Mouse (Mus musculus) spleen, adult 2 months (tissue): ENCODE data around the gene Zfp626. TPM values are rescaled to one million over a fixed set of nuclear protein-coding genes. Genes with fewer than 3 reads are reported as not detected.
"Not testable (repeated sequence)": the region's sequence is repeated elsewhere in the genome, so short reads cannot be mapped to it uniquely, and the experiment has no call there.

Experiments used
- DNase-seq, 2 experiments: peaks; one replicate each; pipeline versions ENCODE4 v3.0.0 to v3.0.0-alpha.2; 2012 to 2021; ENCODE audit warnings: low spot score in 2 of 2, low read depth in 1 of 2
- H3K27ac ChIP-seq: fragments of 200-500 bp; 2 replicates; pipeline ENCODE4 v1.5.1; 2012; ENCODE audit warnings: low read length, inconsistent platforms; ENCODE audit not compliant: insufficient read depth
- H3K27me3 ChIP-seq: fragments of 200-500 bp; 2 replicates; pipeline ENCODE4 v1.6.1; 2012; ENCODE audit warnings: mild to moderate bottlenecking, moderate library complexity, low read length, inconsistent platforms; ENCODE audit not compliant: control insufficient read depth, insufficient read depth
- H3K36me3 ChIP-seq: fragments of 200-500 bp; 2 replicates; pipeline ENCODE4 v1.6.1; 2012; ENCODE audit warnings: mild to moderate bottlenecking, low read length, inconsistent platforms; ENCODE audit not compliant: control insufficient read depth, insufficient read depth
- H3K4me1 ChIP-seq: fragments of 200-500 bp; 2 replicates; pipeline ENCODE4 v1.6.1; 2011; ENCODE audit warnings: inconsistent platforms; ENCODE audit not compliant: control insufficient read depth, insufficient read depth, insufficient read length
- H3K4me3 ChIP-seq: fragments of 200-500 bp; 2 replicates; pipeline ENCODE4 v1.5.1; 2011; ENCODE audit warnings: mild to moderate bottlenecking, inconsistent platforms; ENCODE audit not compliant: insufficient read depth, insufficient read length; ENCODE audit errors: extremely low read depth
- CTCF ChIP-seq: fragments of 200-500 bp; IDR thresholded peaks from 2 replicates; pipeline ENCODE4 v1.5.1; 2011; ENCODE audit warnings: mild to moderate bottlenecking, inconsistent platforms; ENCODE audit not compliant: insufficient read depth, insufficient read length, insufficient replicate concordance; ENCODE audit errors: extremely low read depth
- POLR2A ChIP-seq: fragments of 200-500 bp; IDR thresholded peaks from 2 replicates; pipeline ENCODE4 v1.6.1; 2011; ENCODE audit warnings: low read depth, low read length, inconsistent platforms
- WGBS: fragments of 180-500 bp; shearing (Covaris S2); methylation state at CpG from one replicate; pipeline ENCODE4 v1.1.7; 2018; 5-methylcytosine and 5-hydroxymethylcytosine counted together
- polyA plus RNA-seq: library from polyadenylated mRNA; depleted of rRNA; stranded (reverse); fragments of >200 nt; gene quantifications from 2 replicates; pipeline ENCODE4 v1.2.3, GENCODE M21; 2012; rRNA removed

The Zfp626 gene
- polyA plus RNA-seq: 0.53 and 0.75 TPM in 2 replicates

DNA sequence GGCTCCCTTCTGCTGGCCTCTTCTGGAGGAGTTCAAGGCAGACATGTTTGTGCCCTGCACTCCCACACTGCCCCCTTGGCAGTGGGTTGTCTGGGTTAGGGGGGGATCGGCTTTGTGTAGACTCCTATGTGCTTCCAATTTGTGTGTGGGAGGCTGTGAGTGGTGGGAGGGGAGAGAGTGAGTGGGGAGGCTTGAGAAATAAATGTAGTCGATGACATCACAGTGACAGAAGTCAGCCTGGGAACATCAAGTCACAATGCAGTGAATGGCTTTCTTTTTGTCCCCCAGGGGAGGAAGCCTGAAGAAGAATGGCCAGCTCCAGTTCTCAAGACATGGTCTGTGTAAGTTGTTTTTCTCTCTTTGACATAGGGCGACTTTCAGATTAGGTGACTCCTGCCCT, at the start of gene Zfp626:
TSS of gene Zfp626 (plus strand) at position 301 of the 400 bp plus-strand sequence.
- not testable (repeated sequence) for H3K4me1 ChIP-seq, H3K4me3 ChIP-seq, H3K27ac ChIP-seq, H3K27me3 ChIP-seq, DNase-seq
- H3K36me3 ChIP-seq: peaks cover 11% of the 10 kb centered on the region
- 95% methylated on average over 3 of the region's 3 CpGs for WGBS

DNA sequence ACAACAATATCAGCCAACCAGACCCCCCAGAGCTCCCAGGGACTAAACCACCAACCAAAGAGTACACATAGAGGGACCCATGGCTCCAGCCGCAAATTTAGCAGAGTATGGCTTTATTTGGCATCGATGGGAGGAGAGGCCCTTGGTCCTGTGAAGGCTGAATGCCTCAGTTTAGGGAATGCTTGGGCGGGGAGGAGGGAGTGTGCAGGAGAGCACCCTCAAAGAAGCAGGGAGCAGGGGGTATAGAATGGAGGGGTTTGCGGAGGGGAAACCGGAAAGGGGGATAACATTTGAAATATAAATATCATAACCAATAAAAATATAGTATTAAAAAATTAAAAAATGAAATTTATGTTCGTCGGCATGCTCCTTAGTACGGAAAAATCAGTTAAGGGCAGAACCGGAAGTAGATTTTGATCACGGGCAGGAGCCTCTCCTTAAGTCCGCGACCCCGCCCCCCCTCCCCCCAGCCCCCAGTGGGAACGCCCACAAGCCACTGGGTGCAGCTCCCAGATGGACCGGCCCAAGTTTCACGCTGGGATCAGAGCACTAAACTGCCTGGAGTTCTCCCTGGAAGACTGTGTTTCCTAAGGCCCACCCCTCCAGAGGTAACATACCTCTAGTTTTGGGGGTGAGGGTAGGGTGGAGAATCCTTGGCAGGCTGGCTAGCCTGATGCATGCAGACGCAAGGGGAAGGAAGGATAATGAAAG, 41.7 kb upstream of the Zfp626 start:
- no peak for TF ChIP-seq POLR2A
- no peak for TF ChIP-seq CTCF
- WGBS: 15% methylated on average over 17 of the region's 17 CpGs
- H3K4me3 ChIP-seq: no peak overlapping the region
- no peak overlapping the region for H3K27ac ChIP-seq
- no peaks in the 10 kb centered on the region for H3K36me3 ChIP-seq
- no peaks in the 10 kb centered on the region for H3K27me3 ChIP-seq
- no peak for DNase-seq
- H3K4me1 ChIP-seq: no peaks in the 10 kb centered on the region

DNA sequence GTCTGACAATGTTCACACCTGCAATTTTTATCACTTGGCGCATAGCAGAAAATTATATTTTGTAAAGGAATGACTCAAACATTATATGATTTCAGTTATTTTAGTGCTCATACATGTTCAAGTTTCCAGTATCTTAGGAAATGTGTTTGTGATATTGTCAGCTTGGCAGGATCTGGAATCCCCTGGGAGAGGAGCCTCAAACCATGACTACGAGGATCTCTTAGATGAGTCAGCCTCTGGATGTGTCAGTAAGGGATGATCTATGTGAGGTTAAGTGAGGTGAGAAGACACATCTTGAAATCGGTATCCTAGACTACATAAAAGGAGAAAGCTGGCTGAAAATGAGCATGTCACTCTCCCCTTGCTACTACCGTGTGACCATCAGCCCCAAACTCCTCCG, 17.7 kb upstream of the Zfp626 start:
- Histone ChIP-seq H3K36me3 (no peaks in the 10 kb centered on the region), H3K27me3 (no peaks in the 10 kb centered on the region), H3K4me3 (no peak overlapping the region), H3K27ac (no peak overlapping the region), H3K4me1 (no peaks in the 10 kb centered on the region)
- DNase-seq: no peak
- WGBS: 82% methylated on average over 5 of the region's 5 CpGs
- TF ChIP-seq POLR2A (no peak), CTCF (no peak)

DNA sequence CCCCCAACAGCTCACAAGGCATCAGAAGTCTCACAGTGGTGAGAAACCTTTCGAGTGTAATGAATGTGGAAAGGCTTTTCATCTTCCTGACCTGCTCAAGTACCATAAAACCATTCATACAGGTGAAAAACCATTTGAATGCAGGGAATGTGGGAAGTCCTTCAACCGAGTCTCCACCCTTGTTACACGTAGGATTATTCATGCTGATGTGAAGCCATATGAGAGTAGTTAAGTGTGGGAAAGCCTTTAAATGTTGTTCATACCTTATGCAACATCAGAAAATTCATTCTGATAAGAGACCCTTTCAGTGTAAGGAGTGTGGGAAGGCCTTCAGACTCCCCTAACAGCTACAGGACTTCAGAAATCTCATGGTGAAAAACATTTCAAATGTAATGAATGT, 13.1 kb upstream of the Zfp626 start:
- H3K4me3 ChIP-seq, H3K36me3 ChIP-seq, H3K4me1 ChIP-seq, DNase-seq, H3K27ac ChIP-seq, H3K27me3 ChIP-seq: not testable (repeated sequence)
- WGBS: 51% methylated on average over 3 of the region's 3 CpGs

DNA sequence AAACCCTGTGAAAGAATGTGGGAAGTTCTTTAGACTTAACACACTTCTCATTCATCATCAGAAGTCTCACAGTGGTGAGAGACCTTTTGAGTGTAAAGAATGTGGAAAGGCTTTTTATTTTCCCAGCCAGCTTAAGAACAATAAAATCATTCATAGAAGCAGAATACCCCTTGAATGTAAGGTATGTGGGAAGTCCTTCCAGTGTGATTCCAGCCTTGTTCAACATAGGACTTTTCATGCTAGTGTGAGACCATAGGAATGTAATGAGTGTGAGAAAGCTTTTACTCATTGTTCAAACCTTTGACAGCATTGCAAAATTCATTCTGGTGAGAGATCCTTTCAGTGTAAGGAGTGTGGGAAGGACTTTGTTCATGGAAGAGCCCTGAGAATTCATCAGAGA, 12.4 kb upstream of the Zfp626 start:
- TF ChIP-seq POLR2A (no peak), CTCF (no peak)
- no peaks in the 10 kb centered on the region for H3K4me1 ChIP-seq
- H3K27ac ChIP-seq: no peak overlapping the region
- H3K4me3 ChIP-seq: no peak overlapping the region
- no peak for DNase-seq
- H3K36me3 ChIP-seq: no peaks in the 10 kb centered on the region
- H3K27me3 ChIP-seq: no peaks in the 10 kb centered on the region

DNA sequence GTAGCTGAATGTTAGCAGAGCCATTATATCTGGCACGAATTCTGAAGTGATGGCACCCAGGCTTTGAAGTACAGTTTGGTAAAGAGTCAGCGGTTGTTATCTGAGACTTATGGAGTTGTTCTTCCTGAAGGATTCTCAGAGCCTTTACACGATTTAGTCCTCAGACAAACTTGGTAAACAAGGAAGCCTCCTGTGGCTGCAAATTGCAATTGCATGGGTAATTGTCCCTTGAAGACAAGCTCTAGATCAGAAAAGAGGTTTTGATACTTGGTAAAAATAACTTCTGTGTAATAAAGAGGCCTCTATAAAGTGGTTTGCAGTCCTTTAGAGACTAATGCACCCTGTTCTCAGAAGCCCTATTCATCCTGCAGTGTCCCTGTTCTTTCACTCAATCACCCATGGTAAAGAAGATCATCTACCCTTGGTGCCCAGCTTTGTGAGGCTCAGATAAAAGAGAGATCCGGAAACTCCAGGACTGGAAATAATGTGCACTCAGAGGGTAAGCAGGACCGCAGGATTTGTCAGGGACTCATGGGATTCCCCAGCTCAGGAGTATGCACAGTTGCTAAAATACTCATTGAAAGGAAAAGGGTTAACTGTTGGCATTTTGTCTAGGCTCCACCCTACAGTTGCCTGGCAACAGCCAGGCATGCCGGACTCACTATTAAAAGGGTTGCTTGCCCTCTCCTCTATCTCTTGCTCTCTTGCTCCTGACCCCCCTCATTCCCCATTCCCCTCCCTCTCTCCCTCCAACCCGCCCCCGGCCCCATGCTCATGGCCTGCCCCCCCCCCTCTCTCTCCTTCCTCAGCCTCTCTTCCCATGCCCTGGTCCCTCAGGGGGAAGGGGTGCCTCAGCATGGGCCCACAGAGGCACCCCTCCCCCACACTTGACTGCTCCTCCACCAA, 8.8 kb upstream of the Zfp626 start:
- 67% methylated on average over 7 of the region's 8 CpGs for WGBS
- DNase-seq: no peak
- Histone ChIP-seq H3K36me3 (no peaks in the 10 kb centered on the region), H3K27me3 (no peaks in the 10 kb centered on the region), H3K4me1 (no peaks in the 10 kb centered on the region), H3K4me3 (no peak overlapping the region), H3K27ac (no peak overlapping the region)
- no peak for TF ChIP-seq CTCF

DNA sequence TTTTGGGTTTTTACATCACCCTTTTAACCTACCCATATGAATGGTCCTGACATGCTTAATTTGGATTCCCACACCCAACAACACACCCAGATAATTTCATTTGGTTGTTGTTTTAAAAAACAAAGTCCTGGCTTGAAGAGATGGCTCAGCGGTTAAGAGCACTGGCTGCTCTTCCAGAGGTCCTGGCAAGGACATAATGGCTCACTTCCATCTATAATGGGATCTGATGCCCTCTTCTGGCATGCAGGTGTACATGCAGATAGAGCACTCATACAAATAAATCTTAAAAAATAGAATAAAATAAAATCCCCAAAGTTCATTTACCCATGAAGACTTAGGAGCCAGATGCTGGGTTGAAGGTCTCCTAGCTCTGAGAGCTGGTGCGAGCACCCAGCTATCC, 5.9 kb upstream of the Zfp626 start:
- 65% methylated on average over 2 of the region's 2 CpGs for WGBS
- no peak for DNase-seq
- no peaks in the 10 kb centered on the region for H3K36me3 ChIP-seq
- H3K27me3 ChIP-seq: no peaks in the 10 kb centered on the region
- H3K27ac ChIP-seq: no peak overlapping the region
- H3K4me1 ChIP-seq: no peaks in the 10 kb centered on the region; the same call in 1 of the 2 replicates
- H3K4me3 ChIP-seq: no peak overlapping the region
- no peak for TF ChIP-seq POLR2A
- no peak for TF ChIP-seq CTCF
